Mouse (Mus musculus) myocyte (in vitro differentiated cells): Measurements from ENCODE around the gene Tm7sf3.

Source experiments
- E2F4 ChIP-seq: IDR thresholded peaks from one replicate; pipeline ENCODE4 v1.6.1; 2011; ENCODE audit warnings: mild to moderate bottlenecking, control low read depth, moderate library complexity; ENCODE audit not compliant: insufficient read depth
- MAX ChIP-seq: IDR thresholded peaks from one replicate; pipeline ENCODE4 v1.6.1; 2011; ENCODE audit warnings: low read depth, mild to moderate bottlenecking, control low read depth
- MYOG ChIP-seq, 3 experiments: IDR thresholded peaks; one replicate each; pipeline ENCODE4 v1.6.1; 2011; ENCODE audit warnings: control low read depth in 2 of 3, low read depth in 2 of 3, mild to moderate bottlenecking in 2 of 3; ENCODE audit not compliant: insufficient read length in 2 of 3, control insufficient read depth in 1 of 3, insufficient read depth in 1 of 3
- POLR2A ChIP-seq: IDR thresholded peaks from one replicate; pipeline ENCODE4 v1.6.1; 2011; ENCODE audit warnings: low read depth, mild to moderate bottlenecking, control low read depth, moderate library complexity; ENCODE audit not compliant: insufficient read length
- POLR2AphosphoS2 ChIP-seq: IDR thresholded peaks from one replicate; pipeline ENCODE4 v1.6.1; 2011; ENCODE audit warnings: low read depth, control low read depth; ENCODE audit not compliant: insufficient read length
- SRF ChIP-seq: IDR thresholded peaks from one replicate; pipeline ENCODE4 v1.6.1; 2011; ENCODE audit warnings: low read depth; ENCODE audit not compliant: control insufficient read depth, insufficient read length
- TCF12 ChIP-seq: IDR thresholded peaks from one replicate; pipeline ENCODE4 v1.6.1; 2011; ENCODE audit warnings: mild to moderate bottlenecking, control low read depth; ENCODE audit not compliant: poor library complexity, insufficient read depth, severe bottlenecking
- TCF3 ChIP-seq: IDR thresholded peaks from one replicate; pipeline ENCODE4 v1.6.1; 2011; ENCODE audit warnings: low read depth, control low read depth; ENCODE audit not compliant: insufficient read length
- USF1 ChIP-seq: IDR thresholded peaks from one replicate; pipeline ENCODE4 v1.6.1; 2011; ENCODE audit warnings: low read depth, mild to moderate bottlenecking, control low read depth, moderate library complexity

- no peak for TF ChIP-seq USF1
- no peak for TF ChIP-seq TCF3
- TF ChIP-seq E2F4, result no peak
- no peak for TF ChIP-seq POLR2A
- no peak for TF ChIP-seq POLR2AphosphoS2
- TF ChIP-seq MYOG (IDR thresholded peaks at IDR 0.05; ENCODE audit: control insufficient read depth in 1 of 3, insufficient read depth in 1 of 3, insufficient read length in 2 of 3, low read depth in 2 of 3), result no peak
- no peak for TF ChIP-seq TCF12
- TF ChIP-seq SRF, result no peak
- TF ChIP-seq MAX, result no peak
Observed at GRCm38 (mm10) chr6:146641621-146642210, 908 bp downstream of the Tm7sf3 start.
